Mouse (Mus musculus) ovary, postnatal 36 days (tissue): ENCODE measurements around the gene Pgpep1.

ENCODE experiments used
- DNase-seq: peaks from one replicate; pipeline ENCODE4 v3.0.0; 2022; ENCODE audit warnings: low spot score, mixed read lengths

The Pgpep1 gene

GRCm38 (mm10) chr8:70659604-70660272, 450 bp downstream of the Pgpep1 start:
- DNase-seq: peak; percentile 92

DNA sequence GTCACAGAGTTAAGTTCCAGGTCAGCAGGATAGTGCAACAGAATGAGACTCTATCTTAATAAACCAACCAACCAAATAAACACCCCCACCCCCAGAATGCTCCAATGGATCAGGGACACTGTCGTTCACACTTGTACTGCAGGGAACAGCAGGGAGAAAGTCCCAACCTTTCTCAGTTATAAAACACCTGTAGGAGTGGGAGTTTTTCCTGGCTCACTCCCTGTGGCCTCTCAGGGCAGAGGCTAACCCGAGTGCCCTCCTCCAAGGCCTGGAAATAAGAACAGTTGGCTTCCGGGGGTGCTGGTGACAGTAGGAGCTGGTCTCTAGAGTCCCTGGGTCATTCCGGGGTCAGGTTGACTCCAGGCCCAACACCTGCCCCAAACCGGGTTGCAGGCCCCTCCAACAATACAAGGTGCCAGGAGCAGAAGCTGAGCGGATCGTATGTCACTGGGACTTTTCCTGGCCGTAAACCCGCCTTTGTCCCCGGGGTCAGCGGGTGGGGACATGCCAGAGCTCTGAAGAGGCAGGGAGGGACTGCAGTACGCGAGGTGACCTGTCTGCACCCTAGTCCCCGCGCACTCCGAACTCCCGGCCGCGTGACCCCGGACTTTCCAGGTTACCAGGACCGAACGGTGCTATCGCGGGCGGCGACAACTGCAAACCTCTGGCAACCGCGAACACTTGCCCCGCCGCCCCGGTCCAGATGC, 1.1 kb downstream of the Pgpep1 start:
- DNase-seq: no peak

DNA sequence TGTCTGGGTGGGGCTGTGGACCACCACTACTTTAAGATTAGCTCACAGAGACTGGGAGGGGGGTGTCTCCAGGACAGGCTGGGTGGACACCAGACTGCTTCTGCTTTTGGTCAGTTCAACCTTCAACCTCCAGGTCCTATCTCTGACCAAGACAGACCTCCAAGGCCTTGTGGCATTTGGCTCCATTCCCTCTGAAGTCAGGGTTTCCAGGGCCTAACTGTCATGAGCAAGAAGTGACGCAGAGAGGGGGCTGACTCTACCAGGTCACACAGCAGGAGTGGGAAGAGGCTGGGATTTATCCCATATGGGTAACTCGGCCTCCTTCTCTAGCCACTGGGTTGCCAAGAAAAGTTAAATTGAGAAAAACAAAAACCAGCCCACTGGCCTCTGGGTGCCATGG, 2.4 kb downstream of the Pgpep1 start:
- no peak for DNase-seq

DNA sequence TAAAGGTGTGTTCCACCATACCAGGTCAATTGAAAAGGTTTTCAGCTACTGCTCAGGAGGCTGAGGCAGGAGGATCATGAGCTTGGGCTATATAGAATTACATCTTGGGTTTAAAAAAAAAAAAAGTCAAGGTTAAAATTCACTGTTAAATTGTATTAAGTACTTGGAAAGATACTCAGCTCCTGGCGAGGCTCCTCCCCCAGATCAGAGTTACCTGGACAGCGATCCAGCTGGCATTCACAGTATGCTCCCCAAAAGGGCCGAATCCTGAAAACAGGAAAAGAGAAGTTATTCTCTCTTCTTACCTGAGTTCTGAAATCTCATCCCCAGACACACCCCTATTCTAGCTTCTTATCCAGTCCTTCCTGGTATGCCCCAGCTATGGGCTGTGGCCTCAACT, 3.0 kb downstream of the Pgpep1 start:
- no peak for DNase-seq

- no peak for DNase-seq
Observed at GRCm38 (mm10) chr8:70656193-70656790, 3.9 kb downstream of the Pgpep1 start.

- DNase-seq: no peak
Observed at GRCm38 (mm10) chr8:70655469-70655868, 4.7 kb downstream of the Pgpep1 start.

DNA sequence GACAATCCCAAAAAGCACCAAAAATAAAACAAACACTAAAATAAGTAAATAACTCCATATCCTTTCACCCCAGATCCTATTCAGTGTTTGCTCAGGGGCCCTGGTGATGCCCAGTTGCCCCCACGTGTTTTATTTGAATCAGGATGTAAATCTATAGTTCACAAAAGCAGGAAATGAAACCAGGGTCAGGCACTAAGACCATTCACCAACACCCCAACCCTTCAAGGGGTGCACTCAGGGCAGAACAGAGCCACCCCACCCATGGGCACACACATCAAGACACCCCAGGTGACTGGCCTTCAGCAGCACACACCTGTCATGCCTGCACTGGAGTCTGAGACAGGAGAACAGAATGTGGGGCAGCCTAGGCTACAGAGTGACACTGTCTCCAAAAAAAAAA, 6.1 kb downstream of the Pgpep1 start:
- no peak for DNase-seq

DNA sequence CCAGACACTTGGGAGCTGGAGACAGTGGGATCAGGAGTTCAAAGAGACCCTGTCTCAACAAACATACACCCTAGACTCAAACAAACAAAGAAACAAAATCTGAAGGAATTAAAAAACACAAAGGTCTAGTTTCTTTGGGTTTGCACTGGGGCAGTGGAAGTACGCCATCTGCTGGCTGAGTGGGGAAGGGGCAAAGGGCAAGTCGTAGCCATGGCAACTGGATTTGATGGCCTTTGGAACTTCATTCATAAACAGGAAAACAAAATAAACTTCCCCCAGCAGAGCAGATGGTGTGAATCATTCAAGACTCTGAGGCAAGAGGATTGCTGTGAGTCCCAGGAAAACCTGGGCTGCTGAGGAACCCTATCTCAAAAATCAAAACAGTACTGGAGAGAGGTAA, 7.0 kb downstream of the Pgpep1 start:
- peak; percentile 62 for DNase-seq

- DNase-seq: no peak
Observed at GRCm38 (mm10) chr8:70650351-70650750, 9.8 kb downstream of the Pgpep1 start.

DNA sequence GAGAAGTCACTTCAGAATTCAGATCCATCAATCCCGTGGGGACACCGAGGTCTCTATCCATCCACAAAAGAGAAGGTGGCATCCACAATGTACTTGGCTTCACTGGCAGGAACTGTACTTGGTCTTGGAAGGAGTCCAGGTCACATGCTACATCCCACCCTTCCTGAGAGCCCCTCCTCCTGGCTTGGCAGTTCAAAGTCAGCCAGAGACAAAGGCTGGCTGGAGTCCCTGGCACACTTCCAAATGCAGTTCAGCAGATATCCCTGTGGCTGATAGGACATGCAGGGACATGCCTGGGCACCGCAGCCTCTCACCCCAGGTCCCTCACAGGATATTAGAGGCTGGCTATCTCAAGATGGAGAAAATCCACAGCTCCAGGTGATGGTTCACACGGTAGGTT, 10.9 kb downstream of the Pgpep1 start:
- DNase-seq: peak; percentile 81

GRCm38 (mm10) chr8:70648921-70649320, 11.3 kb downstream of the Pgpep1 start:
- DNase-seq: no peak

- no peak for DNase-seq
Observed at GRCm38 (mm10) chr8:70648164-70648442, 12.1 kb downstream of the Pgpep1 start.

DNA sequence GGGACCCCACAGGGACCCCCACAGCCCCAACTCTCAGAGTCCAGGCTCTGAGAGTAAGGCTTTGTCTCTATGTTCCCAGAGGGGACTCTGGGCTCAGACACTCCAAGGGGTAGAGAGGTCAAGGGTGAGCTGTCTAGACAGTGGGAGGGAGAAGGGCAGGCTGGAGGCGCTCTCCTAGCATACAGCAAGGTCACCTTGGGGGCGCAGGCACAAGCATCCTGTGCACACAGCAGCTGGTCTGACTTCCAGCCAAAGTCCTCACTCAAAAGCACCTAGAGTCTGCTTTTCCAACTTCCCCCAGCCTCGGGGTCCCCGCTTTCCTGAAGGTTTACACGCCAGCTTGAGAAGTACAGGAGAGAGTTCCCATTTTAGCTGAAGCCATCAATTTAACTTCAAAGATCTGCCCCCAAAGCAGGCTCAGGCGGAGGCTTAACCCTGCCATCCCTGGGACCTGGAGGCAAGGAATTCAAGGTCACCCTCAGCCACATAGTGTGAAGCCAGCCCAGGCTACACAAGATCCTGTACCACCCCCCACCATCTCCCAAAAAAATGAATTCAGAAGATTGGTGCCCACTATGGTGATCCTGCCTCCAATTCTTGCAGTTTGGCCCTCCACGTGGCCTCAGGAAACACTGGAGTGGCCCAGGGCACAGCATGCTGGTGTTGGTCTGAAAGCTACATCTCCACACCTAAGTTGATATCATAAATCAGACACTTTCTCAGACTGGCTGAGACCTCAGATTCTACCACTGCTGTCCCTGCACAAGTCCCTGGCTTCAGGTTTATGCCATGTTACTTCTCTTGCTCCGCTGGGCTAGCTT, 12.6 kb downstream of the Pgpep1 start:
- peak; percentile 62 for DNase-seq

- DNase-seq: no peak
Observed at GRCm38 (mm10) chr8:70646775-70647174, 13.4 kb downstream of the Pgpep1 start.

DNA sequence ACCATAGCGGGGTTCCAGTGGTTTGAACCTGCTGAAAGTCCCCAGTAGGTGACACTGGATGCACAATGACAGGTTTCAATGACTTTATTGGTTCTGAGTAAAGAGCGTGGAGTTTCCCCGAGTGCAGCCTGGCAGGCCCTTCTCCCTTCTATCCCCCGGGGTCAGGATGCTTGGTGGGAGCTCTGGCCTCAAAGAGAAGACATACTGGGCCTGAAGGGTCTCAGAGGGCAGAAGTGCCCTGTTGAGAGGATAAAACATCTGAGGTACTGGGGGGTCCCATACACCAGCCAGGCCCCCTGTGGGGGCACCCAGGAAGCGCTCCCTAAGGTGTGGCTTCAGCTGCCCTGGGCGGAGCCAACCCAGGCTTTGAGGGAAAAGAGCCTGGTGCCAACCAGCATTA, 13.8 kb downstream of the Pgpep1 start:
- no peak for DNase-seq

GRCm38 (mm10) chr8:70645501-70646224, 14.5 kb downstream of the Pgpep1 start:
- DNase-seq: no peak

GRCm38 (mm10) chr8:70644065-70644464, 16.1 kb downstream of the Pgpep1 start:
- no peak for DNase-seq

- no peak for DNase-seq
Observed at GRCm38 (mm10) chr8:70643019-70643418, 17.2 kb downstream of the Pgpep1 start.

GRCm38 (mm10) chr8:70638752-70639151, 21.4 kb downstream of the Pgpep1 start:
- no peak for DNase-seq

- DNase-seq: no peak
Observed at GRCm38 (mm10) chr8:70636838-70637237, 23.4 kb downstream of the Pgpep1 start.

GRCm38 (mm10) chr8:70635527-70635926, 24.7 kb downstream of the Pgpep1 start:
- DNase-seq: no peak

GRCm38 (mm10) chr8:70634066-70634465, 26.1 kb downstream of the Pgpep1 start:
- peak; percentile 48 for DNase-seq
